Mouse (Mus musculus): ENCODE measurements around the gene Them4.

DNA sequence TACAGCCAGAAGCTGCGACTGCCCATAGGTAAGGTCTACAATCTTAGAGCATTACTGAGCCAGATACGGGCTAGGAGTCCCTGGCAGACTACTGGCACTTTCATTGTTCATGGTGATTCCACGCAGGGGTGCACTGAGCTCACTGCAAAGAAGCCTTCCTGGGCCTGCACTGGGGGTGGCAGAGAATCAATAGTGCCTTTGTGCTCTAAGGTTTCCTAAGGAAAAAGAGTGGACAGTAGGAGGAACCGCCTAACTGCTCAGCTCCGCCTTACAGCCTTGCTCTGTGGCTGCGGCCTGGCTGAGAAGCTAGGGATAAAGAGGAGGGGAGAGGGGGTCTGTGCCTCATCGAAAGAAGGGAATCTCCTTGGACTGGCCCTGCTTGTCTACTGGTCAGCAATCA lies 52.2 kb downstream of the Them4 start, which contains the start of gene C2cd4d:
- TF ChIP-seq MAX (IDR thresholded peaks at IDR 0.05) (no peak), MYOG (IDR thresholded peaks at IDR 0.05; ENCODE audit: control insufficient read depth, extremely low read depth, insufficient read length) (no peak), CTCF (IDR thresholded peaks at IDR 0.05; ENCODE audit: control insufficient read depth, insufficient read depth, insufficient read length) (no peak), USF1 (IDR thresholded peaks at IDR 0.05; ENCODE audit: low read depth) (no peak), MYOD1 (IDR thresholded peaks at IDR 0.05; ENCODE audit: control insufficient read depth, insufficient read length, low read depth) (no peak)
